Mouse (Mus musculus) heart, postnatal 0 days (tissue): ENCODE data around the gene Hrh2.

ENCODE experiments used
- CTCF ChIP-seq: IDR thresholded peaks from 2 replicates; pipeline ENCODE4 v1.5.1; 2016; ENCODE audit warnings: antibody characterized with exemption, control low read depth, low read depth
- EP300 ChIP-seq: IDR thresholded peaks from 2 replicates; pipeline ENCODE4 v1.6.1; 2016; ENCODE audit warnings: antibody characterized with exemption, low read depth

- TF ChIP-seq CTCF: no peak
- TF ChIP-seq EP300: no peak
Observed at GRCm38 (mm10) chr13:54202458-54202857, 10.5 kb downstream of the Hrh2 start.
